ENCODE assay signal across 10 mouse cellular contexts in the genomic region with DNA sequence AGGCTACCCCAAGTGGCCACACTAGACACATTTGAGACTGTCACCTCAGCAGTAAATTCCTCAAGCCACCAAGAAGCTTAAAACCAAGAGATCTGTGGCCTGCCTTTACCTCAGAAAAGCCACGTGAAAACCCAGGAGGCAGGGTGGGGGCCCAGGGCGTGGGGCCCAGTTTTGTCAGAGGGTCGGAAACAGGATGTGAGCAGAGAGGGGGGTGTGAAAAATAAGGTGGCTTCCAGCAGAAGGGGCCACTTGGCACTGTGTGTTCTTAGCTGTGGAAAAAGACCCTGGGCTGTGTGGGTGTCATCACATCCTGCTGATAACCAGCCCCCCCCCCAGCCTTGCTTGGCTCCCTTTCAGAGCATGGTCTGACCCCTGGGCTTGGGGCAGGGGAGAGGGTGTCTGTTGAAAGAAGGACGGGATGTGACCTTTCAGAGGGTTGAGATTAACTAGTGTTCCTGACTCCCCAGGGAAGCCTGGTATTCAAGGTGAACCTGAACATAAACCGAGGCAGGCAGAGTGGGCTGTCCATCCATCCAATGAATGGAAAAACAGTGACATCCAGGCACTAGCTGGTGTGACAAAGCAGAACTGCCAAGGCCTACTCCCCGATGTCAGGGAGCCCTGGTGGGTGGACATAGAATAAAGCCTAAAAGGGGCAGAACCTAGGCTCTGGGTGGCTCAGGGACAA. TPM values are rescaled to one million over a fixed set of nuclear protein-coding genes. Genes with fewer than 3 reads are reported as not detected.
A peak's percentile ranks its signal among the peaks of the same experiment; 100 is the strongest.
DNase-seq lines count a peak whose midpoint lies in the region; ATAC-seq and TF ChIP-seq lines count a peak whose summit lies in the region.
"Had no signal": no experiment of that assay in that cellular context is flagged by ENCODE, and none has a peak within 500 bp of the region (broad histone marks: within the 10 kb centered on the region; RNA-seq: fewer than 3 reads in every experiment).

No protein-coding gene starts in this region.

- H3K9me3 ChIP-seq in lung, embryonic 14.5 days (ENCODE audit: low read depth, low read length), result no peaks in the 10 kb centered on the region
- no peaks in the 10 kb centered on the region for H3K9me3 ChIP-seq in heart, embryonic 16.5 days (replicated peaks; ENCODE audit: control insufficient read depth, low read length)
- no peaks in the 10 kb centered on the region for H3K9me3 ChIP-seq in forebrain, postnatal 0 days (ENCODE audit: low read length)
- H3K9me3 ChIP-seq: stomach, embryonic 15.5 days had no signal

- no peak for DNase-seq in lung, embryonic 14.5 days
- no peak for DNase-seq in lung, adult 2 months
- DNase-seq in thymus, postnatal 25 days, result peak; percentile 88
- DNase-seq in forebrain, postnatal 0 days, result no peak
- DNase-seq in right cerebral cortex, postnatal 10 days (ENCODE audit: low spot score in 2 of 2), result no peak
- no peak for DNase-seq in adrenal gland, postnatal 36 days

- no peaks in the 10 kb centered on the region for H3K27me3 ChIP-seq in lung, embryonic 14.5 days (ENCODE audit: insufficient read depth, low read length)
- no peaks in the 10 kb centered on the region for H3K27me3 ChIP-seq in heart, embryonic 16.5 days (ENCODE audit: control insufficient read depth, insufficient read depth, low read length)
- H3K27me3 ChIP-seq in forebrain, postnatal 0 days (ENCODE audit: insufficient read depth, low read length), result no peaks in the 10 kb centered on the region
- H3K27me3 ChIP-seq: stomach, embryonic 15.5 days had no signal

- 58% methylated on average over 6 of the region's 6 CpGs for WGBS in lung, embryonic 14.5 days
- WGBS in lung, adult 2 months, result 44% methylated on average over 6 of the region's 6 CpGs
- WGBS in heart, embryonic 16.5 days, result 40% methylated on average over 6 of the region's 6 CpGs
- WGBS in forebrain, postnatal 0 days, result 73% methylated on average over 6 of the region's 6 CpGs

- no peak overlapping the region for H3K4me3 ChIP-seq in lung, embryonic 14.5 days (ENCODE audit: low read depth, low read length)
- H3K4me3 ChIP-seq in lung, adult 2 months (replicated peaks; ENCODE audit: extremely low read depth, low read depth, low read length), result no peak overlapping the region
- no peak overlapping the region for H3K4me3 ChIP-seq in heart, embryonic 16.5 days (ENCODE audit: low read length)
- no peak overlapping the region for H3K4me3 ChIP-seq in forebrain, postnatal 0 days (ENCODE audit: low read depth, low read length)
- H3K4me3 ChIP-seq: stomach, embryonic 15.5 days had no signal

- no peak overlapping the region for H3K4me2 ChIP-seq in lung, embryonic 14.5 days
- no peak overlapping the region for H3K4me2 ChIP-seq in heart, embryonic 16.5 days (ENCODE audit: low read depth, low read length)
- H3K4me2 ChIP-seq in forebrain, postnatal 0 days (ENCODE audit: low read depth), result no peak overlapping the region
- H3K4me2 ChIP-seq: stomach, embryonic 15.5 days had no signal

- TF ChIP-seq POLR2A in lung, adult 2 months (IDR thresholded peaks at IDR 0.05; ENCODE audit: borderline replicate concordance, extremely low read depth, low read depth, low read length), result no peak

- no peak for TF ChIP-seq CTCF in lung, embryonic 14.5 days (IDR thresholded peaks at IDR 0.05; ENCODE audit: low read depth)
- no peak for TF ChIP-seq CTCF in lung, adult 2 months (IDR thresholded peaks at IDR 0.05; ENCODE audit: insufficient read depth, low read length)
- TF ChIP-seq CTCF in forebrain, postnatal 0 days (IDR thresholded peaks at IDR 0.05; ENCODE audit: low read depth), result no peak

- H3K27ac ChIP-seq in lung, embryonic 14.5 days (ENCODE audit: low read depth), result peak overlapping the region; percentile 60
- H3K27ac ChIP-seq in heart, embryonic 16.5 days (ENCODE audit: low read length), result peak overlapping the region; percentile 81
- H3K27ac ChIP-seq in forebrain, postnatal 0 days (ENCODE audit: low read depth, low read length), result no peak overlapping the region
- H3K27ac ChIP-seq: stomach, embryonic 15.5 days had no signal

- no peak overlapping the region for H3K9ac ChIP-seq in lung, embryonic 14.5 days
- H3K9ac ChIP-seq in heart, embryonic 16.5 days (ENCODE audit: low read length), result no peak overlapping the region
- H3K9ac ChIP-seq in forebrain, postnatal 0 days, result no peak overlapping the region
- H3K9ac ChIP-seq: stomach, embryonic 15.5 days had no signal

- H3K36me3 ChIP-seq in lung, embryonic 14.5 days (ENCODE audit: insufficient read depth), result no peaks in the 10 kb centered on the region
- H3K36me3 ChIP-seq in heart, embryonic 16.5 days (ENCODE audit: control insufficient read depth, insufficient read depth), result no peaks in the 10 kb centered on the region
- no peaks in the 10 kb centered on the region for H3K36me3 ChIP-seq in forebrain, postnatal 0 days (ENCODE audit: insufficient read depth)
- H3K36me3 ChIP-seq: stomach, embryonic 15.5 days had no signal

- H3K4me1 ChIP-seq in lung, embryonic 14.5 days (ENCODE audit: insufficient read depth), result no peaks in the 10 kb centered on the region
- no peaks in the 10 kb centered on the region for H3K4me1 ChIP-seq in lung, adult 2 months (ENCODE audit: control insufficient read depth, insufficient read depth, low read length)
- H3K4me1 ChIP-seq in heart, embryonic 16.5 days (ENCODE audit: control insufficient read depth, insufficient read depth, low read length), result peaks cover 2% of the 10 kb centered on the region; the same call in 1 of the 2 replicates
- no peaks in the 10 kb centered on the region for H3K4me1 ChIP-seq in forebrain, postnatal 0 days (ENCODE audit: insufficient read depth)
- H3K4me1 ChIP-seq: stomach, embryonic 15.5 days had no signal

- peak; percentile 28 for ATAC-seq in lung, embryonic 14.5 days (ENCODE audit: insufficient read depth)
- ATAC-seq in heart, embryonic 16.5 days (replicated peaks; ENCODE audit: extremely low read depth, insufficient read depth, low FRiP score), result peak; percentile 82
- peak; percentile 54; the same call in 1 of the 2 replicates for ATAC-seq in monocyte, adult 5-6 weeks (replicated peaks; ENCODE audit: insufficient number of reproducible peaks, low FRiP score, low TSS enrichment, poor library complexity, severe bottlenecking)
- ATAC-seq in forebrain, postnatal 0 days, result no peak

RNA-seq across cellular contexts. Expression of gene Dusp2, which starts 21.3 kb away (rescaled TPM):
- 12.3 and 15.7 TPM in 2 replicates for polyA plus RNA-seq in lung, embryonic 14.5 days (2014; fragmentation: Nextera tagmentation; extraction: Ambion mirVana)
- 5.2 and 6.3 TPM in 2 replicates for polyA plus RNA-seq in lung, adult 2 months (2012; rRNA removed)
- 10.4 and 18.1 TPM in 2 replicates for polyA plus RNA-seq in heart, embryonic 16.5 days (2015; fragmentation: Nextera tagmentation; extraction: Ambion mirVana)
- total RNA-seq in monocyte, adult 5-6 weeks (2017), result 141 to 443 TPM (median 158 TPM) in 3 replicates
- 10.0 and 13.9 TPM in 2 replicates for total RNA-seq in forebrain, postnatal 0 days (2014; rRNA removed)
- polyA plus RNA-seq in forebrain, postnatal 0 days (2015; fragmentation: Nextera tagmentation; extraction: Ambion mirVana), result 19.1 and 20.2 TPM in 2 replicates
- under 1 TPM; 0.63 to 0.73 TPM for total RNA-seq in adrenal gland, postnatal 36 days (2021)

RNA-seq across cellular contexts. Expression of gene Astl, which starts 23.8 kb away (rescaled TPM):
- polyA plus RNA-seq in lung, embryonic 14.5 days (2014; fragmentation: Nextera tagmentation; extraction: Ambion mirVana), result not detected in 2 replicates
- not detected in 2 replicates for polyA plus RNA-seq in lung, adult 2 months (2012; rRNA removed)
- not detected in 2 replicates for polyA plus RNA-seq in heart, embryonic 16.5 days (2015; fragmentation: Nextera tagmentation; extraction: Ambion mirVana)
- total RNA-seq in monocyte, adult 5-6 weeks (2017), result 0.11 to 1.6 TPM (median 1.1 TPM) in 3 replicates
- total RNA-seq in forebrain, postnatal 0 days (2014; rRNA removed), result not detected in 2 replicates
- not detected in 2 replicates for polyA plus RNA-seq in forebrain, postnatal 0 days (2015; fragmentation: Nextera tagmentation; extraction: Ambion mirVana)
- total RNA-seq in adrenal gland, postnatal 36 days (2021), result not detected
- total RNA-seq: heart, adult 18-20 months had no signal
- polyA plus RNA-seq: stomach, embryonic 15.5 days had no signal

RNA-seq across cellular contexts. Expression of gene Stard7, which starts 44.6 kb away (rescaled TPM):
- 86.6 and 88.7 TPM in 2 replicates for polyA plus RNA-seq in lung, embryonic 14.5 days (2014; fragmentation: Nextera tagmentation; extraction: Ambion mirVana)
- 28.9 and 29.3 TPM in 2 replicates for polyA plus RNA-seq in lung, adult 2 months (2012; rRNA removed)
- 113 and 115 TPM in 2 replicates for polyA plus RNA-seq in heart, embryonic 16.5 days (2015; fragmentation: Nextera tagmentation; extraction: Ambion mirVana)
- total RNA-seq in monocyte, adult 5-6 weeks (2017), result 76.8 to 93.7 TPM (median 93.1 TPM) in 3 replicates
- 178 and 203 TPM in 2 replicates for total RNA-seq in forebrain, postnatal 0 days (2014; rRNA removed)
- 89.3 and 110 TPM in 2 replicates for polyA plus RNA-seq in forebrain, postnatal 0 days (2015; fragmentation: Nextera tagmentation; extraction: Ambion mirVana)
- 100 to 1,000 TPM; 104 to 112 TPM for total RNA-seq in adrenal gland, postnatal 36 days (2021)

RNA-seq across cellular contexts. Expression of gene Adra2b, which starts 48.4 kb away (rescaled TPM):
- polyA plus RNA-seq in lung, embryonic 14.5 days (2014; fragmentation: Nextera tagmentation; extraction: Ambion mirVana), result not detected in 2 replicates
- 0.48 and 0.51 TPM in 2 replicates for polyA plus RNA-seq in lung, adult 2 months (2012; rRNA removed)
- 1.3 and 1.4 TPM in 2 replicates for polyA plus RNA-seq in heart, embryonic 16.5 days (2015; fragmentation: Nextera tagmentation; extraction: Ambion mirVana)
- total RNA-seq in monocyte, adult 5-6 weeks (2017), result 0.10 TPM in 1 of 3 replicates, not detected in the others
- total RNA-seq in forebrain, postnatal 0 days (2014; rRNA removed), result 0.46 and 0.67 TPM in 2 replicates
- 0.38 and 0.80 TPM in 2 replicates for polyA plus RNA-seq in forebrain, postnatal 0 days (2015; fragmentation: Nextera tagmentation; extraction: Ambion mirVana)
- total RNA-seq in adrenal gland, postnatal 36 days (2021), result 1 to 10 TPM; 1.9 to 2.0 TPM
